Mouse (Mus musculus) skeletal muscle tissue, adult 2 months (tissue): ENCODE measurements around the gene Map7d1.

ENCODE experiments used
- DNase-seq: peaks from one replicate; pipeline ENCODE4 v3.0.0-alpha.2; 2012; ENCODE audit warnings: low read depth, low spot score

Map7d1 gene

DNA sequence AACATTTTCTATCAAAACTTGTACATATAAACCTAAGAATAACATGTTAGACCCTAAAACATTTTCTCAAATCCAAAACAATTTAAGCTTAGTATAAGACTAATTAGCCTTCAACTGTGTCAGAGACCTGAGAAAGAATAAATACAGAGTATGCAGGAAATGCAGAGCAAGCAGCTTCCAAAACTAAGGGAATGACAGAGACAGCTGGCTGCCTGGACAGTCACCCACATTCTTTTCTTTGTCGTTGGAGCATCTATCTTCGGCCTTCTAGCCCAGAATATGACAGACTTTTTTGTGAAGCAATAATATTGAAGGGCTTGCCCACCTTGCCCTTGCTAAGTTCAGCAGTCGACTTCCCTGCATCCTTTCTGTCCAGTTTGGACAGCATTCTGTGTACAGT, 13.1 kb upstream of the Map7d1 start:
- no peak for DNase-seq

GRCm38 (mm10) chr4:126262119-126262807, 6.1 kb upstream of the Map7d1 start, which contains the start of gene Trappc3:
Trappc3 (plus strand) TSS chr4:126262325.
- DNase-seq, result peak; percentile 99

DNA sequence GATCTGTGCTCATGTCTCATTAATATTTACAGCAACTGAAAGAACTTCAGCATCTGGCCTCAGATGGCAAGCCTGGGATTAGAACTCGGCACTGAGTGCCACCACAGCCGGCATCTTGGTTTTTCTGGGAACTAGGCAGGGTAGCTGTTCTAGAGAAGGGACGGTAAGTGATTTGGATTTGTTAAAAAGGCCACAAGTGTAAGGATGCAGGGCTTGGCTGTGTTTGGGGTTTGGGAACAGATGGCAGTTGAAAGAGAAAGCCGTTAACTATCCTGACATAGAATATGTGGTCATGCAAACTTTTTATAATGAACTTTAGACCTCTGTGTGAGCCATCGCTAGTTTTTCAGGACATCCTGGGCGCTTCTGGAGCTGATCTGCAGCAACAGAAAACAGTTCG, 5.5 kb upstream of the Map7d1 start:
- no peak for DNase-seq

- DNase-seq, result peak; percentile 58
Measured at GRCm38 (mm10) chr4:126261266-126261665, 5.1 kb upstream of the Map7d1 start.

DNA sequence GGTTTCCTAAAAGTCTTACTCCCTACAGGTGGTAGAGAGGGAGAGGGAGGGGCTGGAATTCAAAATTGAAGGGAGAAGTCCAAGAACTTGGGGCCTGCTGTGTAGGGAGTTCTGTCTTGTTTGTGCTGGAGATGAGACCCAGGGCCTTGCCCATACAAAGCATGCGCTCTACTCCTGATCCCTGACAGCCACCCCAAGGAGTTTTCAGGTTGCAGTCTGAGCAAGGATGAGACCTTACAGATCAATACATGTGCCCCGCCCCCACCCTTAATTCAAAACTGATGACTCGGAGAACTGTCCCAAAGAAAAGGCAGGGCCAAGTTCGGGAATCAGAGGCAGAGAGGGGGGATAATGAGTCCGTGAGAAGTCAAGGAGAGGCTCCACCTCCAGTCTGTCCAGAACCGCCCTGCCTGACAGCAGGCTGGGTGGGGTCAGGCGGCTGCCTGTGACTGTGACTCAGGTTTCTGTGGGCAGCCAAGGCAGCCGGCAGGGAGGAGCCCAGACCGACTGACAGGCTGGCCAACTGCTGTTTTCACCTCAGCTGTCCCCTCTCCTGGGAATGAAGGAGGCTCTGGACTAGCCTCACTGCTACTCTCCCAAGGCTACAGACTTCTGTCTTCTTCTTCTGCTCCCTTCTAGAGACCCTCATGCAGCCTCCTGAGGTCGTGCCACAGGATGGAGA, 4.5 kb upstream of the Map7d1 start:
- peak; percentile 97 for DNase-seq

- peak; percentile 83 for DNase-seq
Measured at GRCm38 (mm10) chr4:126259523-126260160, 3.5 kb upstream of the Map7d1 start.

DNA sequence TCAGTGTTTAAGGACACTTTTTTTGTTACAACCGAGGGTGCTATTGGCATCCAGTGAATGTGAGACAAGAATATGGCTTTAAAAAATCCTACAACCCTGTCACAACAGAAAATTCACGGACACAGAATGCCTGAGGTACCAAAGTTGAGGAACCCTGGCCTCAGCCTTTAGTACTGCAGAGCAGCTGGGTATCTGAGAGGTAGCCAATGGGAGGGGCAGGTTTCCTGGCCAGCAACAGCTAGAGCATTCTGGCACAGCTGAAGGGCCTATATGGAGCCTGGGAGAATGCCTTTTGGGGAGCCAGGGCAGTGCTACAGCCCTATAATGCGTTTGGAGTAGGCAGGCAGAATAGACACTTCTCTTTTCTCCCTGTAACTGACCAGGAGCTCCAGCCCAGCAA, 2.9 kb upstream of the Map7d1 start:
- peak; percentile 67 for DNase-seq

GRCm38 (mm10) chr4:126256967-126257881, 1.1 kb upstream of the Map7d1 start:
- DNase-seq, result peak; percentile 70

DNA sequence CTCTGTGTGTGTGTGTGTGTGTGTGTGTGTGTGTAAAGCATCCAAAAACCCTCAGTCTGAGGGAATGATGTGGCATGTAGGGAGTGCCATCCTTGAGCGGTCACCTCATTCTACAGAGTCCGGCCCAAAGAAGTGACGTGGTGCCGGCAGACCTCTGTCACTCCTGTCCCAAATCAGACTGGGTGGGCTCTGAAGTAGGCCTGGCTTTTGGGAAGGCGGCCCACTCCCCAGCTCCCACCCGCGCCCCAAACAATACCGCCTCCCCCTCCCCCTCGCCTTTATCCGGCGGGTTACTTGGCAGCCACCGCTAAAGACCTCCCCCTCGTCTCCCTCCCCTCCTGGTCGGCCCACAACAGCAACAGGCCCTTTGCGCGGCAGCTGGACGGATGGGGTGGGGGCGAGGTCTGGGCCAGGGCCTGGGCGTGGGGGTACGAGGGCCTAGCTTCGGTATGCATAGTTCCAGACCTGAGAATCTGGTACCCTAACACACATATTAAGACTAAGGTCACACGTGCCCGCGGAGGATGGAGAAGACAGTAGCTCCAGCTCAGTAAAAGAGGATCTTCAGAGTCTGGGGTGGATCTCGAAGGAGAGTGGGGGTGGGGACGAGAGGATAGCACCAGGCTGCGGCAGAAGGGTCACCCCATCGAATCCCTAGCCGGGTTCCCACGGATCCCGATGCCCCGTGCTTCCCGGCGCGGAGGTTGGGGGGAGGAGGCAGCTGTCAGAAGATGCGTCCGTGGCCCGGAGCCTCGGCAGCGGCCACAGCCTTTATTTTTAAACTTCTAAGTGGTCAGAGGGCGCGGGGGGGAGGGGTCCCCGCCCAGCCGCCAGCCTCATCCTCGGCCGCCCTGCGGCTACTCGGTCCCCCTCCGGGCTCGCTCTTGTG, 786 bp downstream of the Map7d1 start:
- no peak for DNase-seq

DNA sequence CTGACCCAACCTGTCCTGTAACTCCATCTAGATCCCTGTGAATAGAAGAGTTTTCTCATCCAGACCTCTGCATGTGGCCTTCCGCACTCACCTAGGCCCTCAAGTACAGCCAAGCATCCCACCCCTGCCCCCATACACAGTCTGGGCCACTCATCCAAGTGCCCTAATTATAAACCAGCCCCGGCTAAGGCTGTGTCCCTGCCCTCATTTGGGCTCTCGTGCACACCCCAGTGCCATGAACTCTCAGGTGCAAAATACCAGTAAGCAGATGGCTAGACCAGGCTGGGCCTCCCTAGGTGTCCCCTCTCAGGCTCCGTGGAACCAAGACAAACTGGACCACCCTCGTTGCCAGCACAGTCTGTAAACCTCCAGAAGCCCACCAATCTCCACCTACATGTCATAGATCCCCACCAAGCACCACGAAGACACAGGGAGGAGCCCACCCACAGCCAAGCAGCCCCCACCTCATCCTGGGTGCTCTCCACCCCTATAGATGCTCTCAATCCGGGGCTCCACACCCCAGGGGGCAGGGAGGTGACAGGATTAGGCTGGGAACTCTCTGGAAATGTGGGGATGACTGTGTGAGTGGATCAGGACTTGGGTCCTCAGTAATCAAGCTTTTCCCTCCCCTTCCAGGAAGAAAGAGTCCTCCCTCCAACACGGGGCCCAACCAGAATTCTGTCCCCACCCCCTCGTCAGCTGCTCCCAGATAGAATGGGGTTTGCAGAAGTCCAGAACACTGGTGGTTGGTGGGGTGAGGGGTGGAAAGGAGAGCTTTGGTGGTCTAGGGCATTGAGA, 1.6 kb downstream of the Map7d1 start:
- no peak for DNase-seq

GRCm38 (mm10) chr4:126253637-126254272, 2.4 kb downstream of the Map7d1 start:
- no peak for DNase-seq

DNA sequence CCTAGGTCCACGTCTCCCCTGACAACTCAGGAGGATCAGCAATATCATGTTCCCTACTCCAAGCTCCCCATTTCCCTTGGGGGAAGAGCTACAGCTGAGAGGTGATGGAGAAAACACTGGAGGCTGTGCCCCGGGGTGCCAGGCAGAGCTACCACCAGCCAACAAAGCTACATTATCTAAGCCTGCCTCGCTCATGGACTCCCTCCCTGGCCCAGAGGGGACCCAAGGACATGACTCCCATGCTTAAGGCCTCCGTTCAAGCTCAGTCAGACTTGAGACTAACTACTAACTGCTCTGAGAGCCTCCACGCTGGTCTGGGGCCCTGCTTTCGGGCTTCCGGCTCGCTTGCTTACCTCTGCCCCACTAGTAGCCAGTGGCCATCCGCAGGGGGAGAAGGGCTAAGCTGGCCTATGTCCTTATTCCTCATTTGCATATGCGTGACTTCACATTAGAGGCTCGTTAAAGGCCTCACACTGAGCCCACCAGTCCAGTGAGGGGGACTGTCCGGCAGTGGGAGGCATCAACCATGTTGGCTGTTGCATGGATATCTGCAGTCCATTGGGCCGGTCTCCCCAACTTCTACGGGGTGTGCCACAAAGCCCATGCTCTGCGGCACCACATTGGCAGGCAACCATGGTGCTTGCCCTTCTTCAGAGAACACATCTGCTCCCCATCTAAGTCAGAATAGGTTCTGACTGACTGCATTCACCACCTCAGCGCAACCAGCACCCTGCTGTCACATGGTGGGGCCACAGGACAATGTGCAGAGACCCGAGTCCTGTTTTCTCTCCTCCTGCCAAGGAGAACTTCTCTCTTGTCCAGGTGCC, 3.5 kb downstream of the Map7d1 start:
- no peak for DNase-seq

GRCm38 (mm10) chr4:126251655-126252254, 4.4 kb downstream of the Map7d1 start:
- DNase-seq, result no peak

DNA sequence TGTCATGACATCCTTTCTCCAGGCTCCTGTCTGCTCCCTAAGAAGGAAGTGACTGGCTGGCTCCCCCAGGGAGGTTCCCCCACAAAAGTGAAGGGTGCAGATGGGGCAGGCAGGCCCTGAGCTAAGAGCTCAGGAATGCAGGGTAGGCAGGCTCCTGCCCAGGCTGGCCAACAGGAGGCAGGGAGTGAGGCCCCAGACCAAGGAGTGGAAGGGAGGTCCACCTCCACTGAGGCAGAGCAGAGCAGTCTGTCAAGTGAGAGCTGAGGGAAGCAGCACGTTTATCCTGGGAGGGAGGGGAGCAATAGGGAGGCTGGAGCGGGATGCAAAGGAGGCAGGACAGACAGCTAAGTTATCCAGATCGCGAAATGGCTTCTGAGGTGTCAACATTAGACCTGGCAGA, 5.5 kb downstream of the Map7d1 start:
- DNase-seq, result no peak

GRCm38 (mm10) chr4:126248261-126248868, 7.8 kb downstream of the Map7d1 start:
- no peak for DNase-seq

DNA sequence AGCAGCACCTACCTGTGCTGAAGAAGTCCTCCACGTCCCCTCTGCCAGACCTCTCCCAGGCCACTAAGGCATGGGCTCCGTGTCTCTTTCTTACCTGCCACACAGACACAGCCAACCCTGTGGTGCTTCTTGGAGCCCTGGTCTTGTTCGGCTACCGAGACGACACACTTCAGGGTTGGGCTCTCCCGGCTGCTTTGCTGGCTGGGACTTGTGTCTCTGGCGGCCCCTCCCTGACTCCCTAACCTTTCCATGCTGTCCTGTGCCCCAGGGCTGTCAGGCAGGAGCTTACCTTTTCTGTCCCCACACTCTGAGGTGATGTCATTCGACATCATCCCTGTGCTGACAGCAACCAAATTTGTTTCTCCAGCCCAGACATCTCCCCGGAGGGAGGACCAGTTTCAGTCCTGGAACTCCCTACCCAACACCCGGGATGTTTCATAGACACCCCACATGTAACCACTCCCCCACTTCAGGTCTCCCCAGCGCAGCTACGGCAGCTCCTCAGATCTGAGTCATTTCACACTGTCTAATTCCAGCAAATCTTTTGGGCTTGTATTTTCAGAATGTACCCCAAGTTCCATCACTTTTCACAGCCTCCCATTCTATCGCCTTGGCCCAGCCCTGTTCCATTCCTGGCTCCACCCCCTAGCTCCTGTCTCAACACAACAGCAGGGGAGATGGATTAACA, 9.8 kb downstream of the Map7d1 start:
- DNase-seq, result no peak

- no peak for DNase-seq
Measured at GRCm38 (mm10) chr4:126242510-126242909, 13.6 kb downstream of the Map7d1 start.
